Mouse (Mus musculus) forebrain, embryonic 12.5 days (tissue): ENCODE measurements at regions not wholly inside any gene's neighbourhood (a gene's known extent, or its start where the extent isn't known, plus 50 kb on each side); places are given as distances from the start of the nearest gene placed in this dataset.
A peak's percentile ranks its signal among the peaks of the same experiment; 100 is the strongest.
"Not testable (repeated sequence)": the region's sequence is repeated elsewhere in the genome, so short reads cannot be mapped to it uniquely, and the experiment has no call there.

Source experiments
- ATAC-seq: fragments of 200-750 bp; cut with Nextera tagmentation; 2 replicates; pipeline ENCODE4 v1.8.0; 2017; ENCODE audit warnings: moderate TSS enrichment; ENCODE audit not compliant: low FRiP score
- H3K27ac ChIP-seq: fragments of 300-500 bp; sonication (generic); 2 replicates; pipeline ENCODE4 v1.5.1; 2016; ENCODE audit warnings: mild to moderate bottlenecking
- H3K27me3 ChIP-seq: fragments of 300-500 bp; sonication (generic); 2 replicates; pipeline ENCODE4 v1.6.1; 2016; ENCODE audit warnings: mild to moderate bottlenecking
- H3K36me3 ChIP-seq: fragments of 300-500 bp; sonication (generic); replicated peaks from 2 replicates; pipeline ENCODE4 v1.6.1; 2016; ENCODE audit warnings: mild to moderate bottlenecking
- H3K4me1 ChIP-seq: fragments of 300-500 bp; sonication (generic); 2 replicates; pipeline ENCODE4 v1.6.1; 2016
- H3K4me2 ChIP-seq: fragments of 300-500 bp; sonication (generic); 2 replicates; pipeline ENCODE4 v1.6.1; 2016; ENCODE audit warnings: mild to moderate bottlenecking, moderate library complexity
- H3K4me3 ChIP-seq: fragments of 300-500 bp; sonication (generic); replicated peaks from 2 replicates; pipeline ENCODE4 v1.5.1; 2016; ENCODE audit warnings: mild to moderate bottlenecking
- H3K9ac ChIP-seq: fragments of 300-500 bp; sonication (generic); 2 replicates; pipeline ENCODE4 v1.6.1; 2016; ENCODE audit warnings: mild to moderate bottlenecking
- H3K9me3 ChIP-seq: fragments of 300-500 bp; sonication (generic); 2 replicates; pipeline ENCODE4 v1.6.1; 2016
- WGBS: fragments of 180-500 bp; shearing (Covaris S2); methylation state at CpG from one replicate; pipeline ENCODE4 v1.1.7; 2016; 5-methylcytosine and 5-hydroxymethylcytosine counted together

- no peak for ATAC-seq
- no peak overlapping the region for H3K4me3 ChIP-seq
- H3K36me3 ChIP-seq = no peaks in the 10 kb centered on the region
- H3K9me3 ChIP-seq = no peaks in the 10 kb centered on the region
- H3K27me3 ChIP-seq = no peaks in the 10 kb centered on the region
- no peaks in the 10 kb centered on the region for H3K4me1 ChIP-seq
- H3K4me2 ChIP-seq = no peak overlapping the region
- H3K27ac ChIP-seq = no peak overlapping the region
- 92% methylated on average over 1 of the region's 1 CpGs for WGBS
- H3K9ac ChIP-seq = no peak overlapping the region
These were observed 227.0 kb upstream of the Slc39a10 start for GRCm38 (mm10) chr1:47119636-47120035.

GRCm38 (mm10) chr1:47116681-47117080 is 224.0 kb upstream of the Slc39a10 start:
- not testable (repeated sequence) for H3K9me3 ChIP-seq, H3K27me3 ChIP-seq, H3K27ac ChIP-seq, H3K36me3 ChIP-seq, H3K4me3 ChIP-seq, ATAC-seq, H3K4me2 ChIP-seq, H3K4me1 ChIP-seq, H3K9ac ChIP-seq
- WGBS = 94% methylated on average over 4 of the region's 4 CpGs

DNA sequence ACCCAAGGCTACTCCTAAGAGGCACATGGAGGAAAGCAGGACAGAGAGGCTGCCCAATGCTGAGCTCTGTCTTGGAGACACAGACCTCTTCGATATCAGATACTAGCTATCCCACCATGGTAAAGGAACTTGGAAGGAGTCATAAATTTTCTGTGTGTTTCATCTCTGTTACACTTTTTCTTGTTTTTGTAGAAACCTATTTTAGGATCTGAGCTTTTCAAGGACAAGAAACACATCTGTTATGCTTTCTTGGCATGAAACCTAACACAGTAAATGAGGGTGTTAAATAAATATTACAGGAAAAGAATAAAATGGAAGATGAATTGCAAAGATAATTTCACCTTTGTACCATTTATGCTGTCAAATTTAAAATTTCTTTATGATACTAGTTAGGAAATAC is 219.8 kb upstream of the Slc39a10 start:
- Histone ChIP-seq H3K4me3 (no peak overlapping the region), H3K4me1 (no peaks in the 10 kb centered on the region), H3K36me3 (no peaks in the 10 kb centered on the region), H3K9me3 (no peaks in the 10 kb centered on the region), H3K27ac (no peak overlapping the region), H3K9ac (no peak overlapping the region), H3K27me3 (no peaks in the 10 kb centered on the region), H3K4me2 (no peak overlapping the region)
- 86% methylated on average over 1 of the region's 1 CpGs for WGBS
- no peak for ATAC-seq

DNA sequence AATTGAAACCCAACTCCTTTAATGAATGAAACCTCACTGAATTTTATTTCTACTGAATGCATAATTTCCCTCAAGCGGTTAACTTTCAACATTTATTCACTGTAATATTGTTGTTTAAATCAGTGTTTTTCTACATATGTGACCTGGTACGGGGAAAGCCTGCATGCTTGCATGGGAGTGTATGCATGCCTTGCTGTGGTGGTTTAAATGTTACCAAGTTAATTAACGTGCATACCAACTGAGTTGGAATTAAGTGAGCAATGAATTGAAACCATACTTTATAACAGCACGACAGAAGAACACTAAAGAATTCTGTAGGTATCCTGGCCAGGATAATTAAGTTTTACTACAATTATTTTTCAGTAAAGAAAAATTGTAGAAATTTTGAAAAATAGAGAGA is 211.4 kb upstream of the Slc39a10 start:
- H3K4me2 ChIP-seq = no peak overlapping the region
- no peak overlapping the region for H3K4me3 ChIP-seq
- 0 out of 2 replicates have a peak overlapping the region, but pooled peaks have one; percentile 25 for H3K27ac ChIP-seq
- 51% methylated on average over 4 of the region's 4 CpGs for WGBS
- no peaks in the 10 kb centered on the region for H3K27me3 ChIP-seq
- H3K36me3 ChIP-seq = no peaks in the 10 kb centered on the region
- H3K9ac ChIP-seq = no peak overlapping the region
- no peaks in the 10 kb centered on the region; the same call in 1 of the 2 replicates for H3K4me1 ChIP-seq
- H3K9me3 ChIP-seq = no peaks in the 10 kb centered on the region
- ATAC-seq = peak; percentile 86; the same call in 1 of the 2 replicates

DNA sequence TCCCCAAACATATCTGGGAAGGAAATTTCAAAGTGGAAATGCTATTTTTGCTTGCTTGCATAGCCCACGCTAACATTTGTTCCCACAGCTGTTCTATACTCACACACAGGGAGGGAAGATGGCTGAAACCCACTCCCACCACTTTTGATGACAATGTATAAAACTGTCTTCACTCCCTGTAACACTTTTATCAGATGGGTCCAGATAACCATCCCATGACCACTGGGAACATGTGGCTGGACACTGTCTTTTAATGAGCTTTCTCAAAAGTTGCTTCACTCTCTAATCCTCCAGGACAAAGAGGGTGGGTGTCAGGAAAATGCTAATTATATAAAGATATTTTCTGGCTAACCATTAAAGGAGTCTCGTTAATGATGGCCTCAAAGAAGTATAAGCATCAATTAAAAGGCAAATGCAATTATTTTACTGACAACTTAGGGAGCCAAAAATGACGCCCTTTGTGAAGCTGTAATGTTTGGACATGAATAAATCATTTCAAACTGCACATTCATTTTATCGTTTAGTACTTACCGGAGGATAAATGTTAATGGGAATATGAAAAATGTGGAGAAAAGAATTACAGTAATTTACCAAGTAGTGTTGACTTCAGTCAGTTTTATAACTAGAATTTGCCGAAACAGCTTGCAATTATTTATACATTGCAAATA is 210.8 kb upstream of the Slc39a10 start:
- Histone ChIP-seq H3K36me3 (no peaks in the 10 kb centered on the region), H3K27ac (0 out of 2 replicates have a peak overlapping the region, but pooled peaks have one; percentile 53), H3K4me2 (no peak overlapping the region), H3K9ac (no peak overlapping the region), H3K4me3 (no peak overlapping the region), H3K4me1 (no peaks in the 10 kb centered on the region; the same call in 1 of the 2 replicates), H3K9me3 (no peaks in the 10 kb centered on the region), H3K27me3 (no peaks in the 10 kb centered on the region)
- 39% methylated on average over 6 of the region's 6 CpGs for WGBS
- ATAC-seq = peak; percentile 85; the same call in 1 of the 2 replicates

GRCm38 (mm10) chr1:47097084-47097996 is 204.7 kb upstream of the Slc39a10 start:
- H3K4me1 ChIP-seq = no peaks in the 10 kb centered on the region
- peak overlapping the region; percentile 78 for H3K27ac ChIP-seq
- H3K27me3 ChIP-seq = no peaks in the 10 kb centered on the region
- no peak overlapping the region for H3K9ac ChIP-seq
- H3K4me3 ChIP-seq = no peak overlapping the region
- no peak overlapping the region for H3K4me2 ChIP-seq
- no peaks in the 10 kb centered on the region for H3K36me3 ChIP-seq
- 55% methylated on average over 7 of the region's 7 CpGs for WGBS
- H3K9me3 ChIP-seq = no peaks in the 10 kb centered on the region
- ATAC-seq = peak; percentile 76; the same call in 1 of the 2 replicates

DNA sequence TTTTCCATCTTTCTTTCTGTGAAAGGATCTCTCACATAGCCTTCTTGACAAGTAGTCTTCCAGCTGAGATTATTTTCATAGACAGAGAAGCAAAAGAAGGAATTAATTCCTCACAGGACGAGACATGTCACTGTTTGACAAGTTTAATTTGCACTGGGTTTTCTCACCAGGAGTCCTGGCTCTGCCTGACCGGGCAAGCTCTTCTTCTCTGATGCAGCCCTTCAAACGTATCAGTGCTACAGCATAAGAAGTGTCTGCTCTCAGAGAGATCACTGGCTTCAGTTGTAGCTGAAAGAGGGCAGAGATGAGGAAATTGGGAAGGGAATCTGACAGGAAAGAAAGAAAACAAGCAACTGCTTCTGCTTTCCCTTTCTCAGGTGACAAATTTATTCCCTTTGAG is 201.8 kb upstream of the Slc39a10 start:
- Histone ChIP-seq H3K4me3 (no peak overlapping the region), H3K4me1 (no peaks in the 10 kb centered on the region), H3K9me3 (no peaks in the 10 kb centered on the region), H3K27ac (no peak overlapping the region), H3K9ac (no peak overlapping the region), H3K4me2 (no peak overlapping the region), H3K27me3 (no peaks in the 10 kb centered on the region), H3K36me3 (no peaks in the 10 kb centered on the region)
- 17% methylated on average over 3 of the region's 3 CpGs for WGBS
- ATAC-seq = no peak

GRCm38 (mm10) chr1:47093289-47093947 is 200.8 kb upstream of the Slc39a10 start:
- 63% methylated on average over 6 of the region's 6 CpGs for WGBS
- Histone ChIP-seq H3K9ac (no peak overlapping the region), H3K27ac (no peak overlapping the region), H3K36me3 (no peaks in the 10 kb centered on the region), H3K4me2 (no peak overlapping the region), H3K4me1 (no peaks in the 10 kb centered on the region), H3K27me3 (no peaks in the 10 kb centered on the region), H3K9me3 (no peaks in the 10 kb centered on the region), H3K4me3 (no peak overlapping the region)
- ATAC-seq = no peak

GRCm38 (mm10) chr1:47076423-47076822 is 183.8 kb upstream of the Slc39a10 start:
- Histone ChIP-seq H3K4me2 (no peak overlapping the region), H3K27ac (no peak overlapping the region), H3K4me3 (no peak overlapping the region), H3K36me3 (no peaks in the 10 kb centered on the region), H3K27me3 (no peaks in the 10 kb centered on the region), H3K9me3 (0 out of 2 replicates have a peak, but pooled peaks cover 2% of the 10 kb centered on the region), H3K4me1 (no peaks in the 10 kb centered on the region), H3K9ac (no peak overlapping the region)
- 81% methylated on average over 7 of the region's 7 CpGs for WGBS
- no peak for ATAC-seq

GRCm38 (mm10) chr1:47058149-47058548 is 165.5 kb upstream of the Slc39a10 start:
- H3K27me3 ChIP-seq = no peaks in the 10 kb centered on the region
- no peak overlapping the region for H3K9ac ChIP-seq
- H3K36me3 ChIP-seq = no peaks in the 10 kb centered on the region
- no peaks in the 10 kb centered on the region for H3K9me3 ChIP-seq
- no peak overlapping the region for H3K4me2 ChIP-seq
- no peak overlapping the region for H3K27ac ChIP-seq
- ATAC-seq = no peak
- WGBS = 59% methylated on average over 1 of the region's 1 CpGs
- H3K4me1 ChIP-seq = no peaks in the 10 kb centered on the region
- no peak overlapping the region for H3K4me3 ChIP-seq

- no peak overlapping the region for H3K4me3 ChIP-seq
- H3K27ac ChIP-seq = no peak overlapping the region
- H3K4me1 ChIP-seq = no peaks in the 10 kb centered on the region
- no peak overlapping the region for H3K9ac ChIP-seq
- no peak overlapping the region for H3K4me2 ChIP-seq
- H3K27me3 ChIP-seq = no peaks in the 10 kb centered on the region
- no peaks in the 10 kb centered on the region for H3K9me3 ChIP-seq
- H3K36me3 ChIP-seq = no peaks in the 10 kb centered on the region
- WGBS = 76% methylated on average over 3 of the region's 3 CpGs
- no peak for ATAC-seq
These were observed 164.7 kb upstream of the Slc39a10 start for GRCm38 (mm10) chr1:47057344-47057743.

DNA sequence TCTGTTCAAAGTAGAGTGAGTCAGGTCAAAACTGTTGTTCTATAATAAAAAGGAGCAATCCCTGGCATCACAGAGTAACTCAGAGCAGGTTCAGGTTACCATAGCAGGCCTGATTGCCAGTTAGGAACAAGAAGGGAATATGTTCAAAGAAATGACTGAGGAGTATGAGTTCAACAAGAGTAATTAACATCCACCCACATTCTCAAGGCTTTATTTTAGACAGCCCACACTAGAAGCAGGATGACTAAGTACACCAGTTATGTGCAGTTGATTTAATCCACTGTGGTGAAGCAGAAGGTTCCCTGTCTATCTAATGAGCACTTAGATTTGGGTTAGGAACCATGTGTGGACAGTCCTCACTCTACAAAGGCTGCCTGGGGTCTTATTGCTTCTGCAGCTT is 158.5 kb upstream of the Slc39a10 start:
- H3K27ac ChIP-seq = no peak overlapping the region
- H3K4me3 ChIP-seq = no peak overlapping the region
- no peaks in the 10 kb centered on the region for H3K4me1 ChIP-seq
- no peaks in the 10 kb centered on the region for H3K36me3 ChIP-seq
- no peaks in the 10 kb centered on the region for H3K9me3 ChIP-seq
- H3K9ac ChIP-seq = no peak overlapping the region
- ATAC-seq = no peak
- no peak overlapping the region for H3K4me2 ChIP-seq
- H3K27me3 ChIP-seq = no peaks in the 10 kb centered on the region
